Mouse (Mus musculus): ENCODE results near the gene Srsf7. TPM values are rescaled to one million over a fixed set of nuclear protein-coding genes. Genes with fewer than 3 reads are reported as not detected.

The Srsf7 gene
- polyA plus RNA-seq, 1 experiment from 2014 or later = 756 TPM

- 93% methylated on average over 8 of the region's 8 CpGs for WGBS
- Histone ChIP-seq H3K4me3 (ENCODE audit: low read length) (no peak overlapping the region), H3K36me3 (ENCODE audit: control insufficient read depth, insufficient read depth, low read length) (no peaks in the 10 kb centered on the region), H3K9me3 (ENCODE audit: control insufficient read depth, low read length) (no peaks in the 10 kb centered on the region), H3K27me3 (ENCODE audit: control insufficient read depth, insufficient read depth, low read length) (no peaks in the 10 kb centered on the region), H3K27ac (ENCODE audit: low read depth, low read length) (no peak overlapping the region), H3K4me2 (replicated peaks; ENCODE audit: low read depth, low read length) (no peak overlapping the region), H3K4me1 (ENCODE audit: control insufficient read depth, insufficient read depth, low read length) (no peaks in the 10 kb centered on the region), H3K9ac (ENCODE audit: low read depth, low read length) (no peak overlapping the region)
- ATAC-seq (ENCODE audit: low FRiP score, low TSS enrichment) = no peak
These were observed 50.2 kb downstream of the Srsf7 start for GRCm38 (mm10) chr17:80156905-80157304.

GRCm38 (mm10) chr17:80153631-80154030, 53.5 kb downstream of the Srsf7 start:
- Histone ChIP-seq H3K27ac (ENCODE audit: low read depth, low read length) (no peak overlapping the region), H3K4me1 (ENCODE audit: control insufficient read depth, insufficient read depth, low read length) (peaks cover 4% of the 10 kb centered on the region; the same call in 1 of the 2 replicates), H3K4me2 (replicated peaks; ENCODE audit: low read depth, low read length) (no peak overlapping the region), H3K4me3 (ENCODE audit: low read length) (no peak overlapping the region), H3K9ac (ENCODE audit: low read depth, low read length) (no peak overlapping the region), H3K9me3 (ENCODE audit: control insufficient read depth, low read length) (no peaks in the 10 kb centered on the region), H3K27me3 (ENCODE audit: control insufficient read depth, insufficient read depth, low read length) (no peaks in the 10 kb centered on the region), H3K36me3 (ENCODE audit: control insufficient read depth, insufficient read depth, low read length) (no peaks in the 10 kb centered on the region)
- no peak for ATAC-seq (ENCODE audit: low FRiP score, low TSS enrichment)
- 84% methylated on average over 2 of the region's 2 CpGs for WGBS

DNA sequence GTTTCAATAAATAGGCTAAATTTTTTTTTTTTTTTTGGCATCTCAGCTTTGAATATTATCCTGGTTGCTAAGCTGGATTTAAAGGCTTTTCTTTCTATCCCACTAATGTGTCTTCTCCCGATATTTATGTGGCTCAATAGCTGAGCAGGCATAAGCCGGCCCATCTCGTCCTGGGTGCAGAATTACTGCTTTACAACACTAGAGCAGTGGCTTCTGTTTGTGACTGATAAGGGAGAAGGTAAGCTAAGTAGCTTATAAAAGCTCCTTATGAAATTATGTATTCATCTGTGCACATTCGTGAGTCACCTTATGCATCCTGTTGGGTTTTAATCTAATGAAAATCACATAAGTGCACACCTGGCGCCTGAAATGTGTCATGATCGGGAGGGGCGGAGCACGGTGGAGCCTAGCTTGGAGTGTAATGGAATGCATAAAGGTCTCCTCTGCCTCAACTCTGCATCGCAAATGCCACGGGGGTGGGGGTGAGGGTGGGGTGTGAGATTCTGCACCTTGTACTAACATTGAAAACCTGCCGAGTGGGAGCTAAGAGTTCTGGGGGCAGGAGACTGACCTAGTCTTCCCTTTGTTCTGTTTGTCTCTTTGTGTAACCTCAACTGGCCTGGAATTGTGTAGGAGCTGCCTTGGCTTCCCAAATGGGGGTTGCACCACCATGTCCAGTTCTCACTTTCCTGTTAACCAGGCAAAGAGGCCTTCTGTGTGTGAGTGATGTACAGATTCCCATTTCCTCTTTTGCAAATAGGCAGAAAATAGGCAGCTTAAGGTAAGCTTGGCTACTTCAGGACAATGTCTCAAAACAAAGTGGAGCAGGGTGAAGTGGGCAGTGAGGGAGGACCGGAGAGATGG, 54.1 kb downstream of the Srsf7 start:
- peaks cover 11% of the 10 kb centered on the region; the same call in 1 of the 2 replicates for H3K4me1 ChIP-seq (ENCODE audit: control insufficient read depth, insufficient read depth, low read length)
- H3K27ac ChIP-seq (ENCODE audit: low read depth, low read length) = no peak overlapping the region
- no peak overlapping the region for H3K9ac ChIP-seq (ENCODE audit: low read depth, low read length)
- H3K9me3 ChIP-seq (ENCODE audit: control insufficient read depth, low read length) = no peaks in the 10 kb centered on the region
- H3K4me2 ChIP-seq (replicated peaks; ENCODE audit: low read depth, low read length) = no peak overlapping the region
- ATAC-seq (ENCODE audit: low FRiP score, low TSS enrichment) = no peak
- no peaks in the 10 kb centered on the region for H3K36me3 ChIP-seq (ENCODE audit: control insufficient read depth, insufficient read depth, low read length)
- H3K27me3 ChIP-seq (ENCODE audit: control insufficient read depth, insufficient read depth, low read length) = no peaks in the 10 kb centered on the region
- no peak overlapping the region for H3K4me3 ChIP-seq (ENCODE audit: low read length)
- WGBS = 53% methylated on average over 12 of the region's 12 CpGs

- no peaks in the 10 kb centered on the region for H3K27me3 ChIP-seq (ENCODE audit: control insufficient read depth, insufficient read depth, low read length)
- no peaks in the 10 kb centered on the region for H3K36me3 ChIP-seq (ENCODE audit: control insufficient read depth, insufficient read depth, low read length)
- no peak overlapping the region for H3K27ac ChIP-seq (ENCODE audit: low read depth, low read length)
- no peak overlapping the region for H3K9ac ChIP-seq (ENCODE audit: low read depth, low read length)
- peaks cover 12% of the 10 kb centered on the region; the same call in 1 of the 2 replicates for H3K4me1 ChIP-seq (ENCODE audit: control insufficient read depth, insufficient read depth, low read length)
- H3K4me2 ChIP-seq (replicated peaks; ENCODE audit: low read depth, low read length) = no peak overlapping the region
- H3K4me3 ChIP-seq (ENCODE audit: low read length) = no peak overlapping the region
- no peaks in the 10 kb centered on the region for H3K9me3 ChIP-seq (ENCODE audit: control insufficient read depth, low read length)
- WGBS = 20% methylated on average over 5 of the region's 5 CpGs
- no peak for ATAC-seq (ENCODE audit: low FRiP score, low TSS enrichment)
These were observed 55.8 kb downstream of the Srsf7 start for GRCm38 (mm10) chr17:80151353-80151752.

Other genes starting within 250 kb of the Srsf7 start
- gene Hnrnpll, start 145.0 kb downstream of the Srsf7 start, polyA plus RNA-seq (2014; fragmentation: Nextera tagmentation; extraction: Ambion mirVana) = 75.2 and 90.1 TPM in 2 replicates
- 14.1 and 16.4 TPM in 2 replicates for gene Galm, start 79.8 kb downstream of the Srsf7 start, polyA plus RNA-seq (2014; fragmentation: Nextera tagmentation; extraction: Ambion mirVana)
- 0.11 TPM in 1 of 2 replicates, not detected in the other for gene Ttc39d, start 153 bp upstream of the Srsf7 start, polyA plus RNA-seq (2014; fragmentation: Nextera tagmentation; extraction: Ambion mirVana)
- gene Gemin6, start 17.1 kb upstream of the Srsf7 start, polyA plus RNA-seq (2014; fragmentation: Nextera tagmentation; extraction: Ambion mirVana) = 49.0 and 61.9 TPM in 2 replicates
- 31.4 and 31.6 TPM in 2 replicates for gene Morn2, start 82.9 kb upstream of the Srsf7 start, polyA plus RNA-seq (2014; fragmentation: Nextera tagmentation; extraction: Ambion mirVana)
- 10.0 and 17.4 TPM in 2 replicates for gene Dhx57, start 83.2 kb upstream of the Srsf7 start, polyA plus RNA-seq (2014; fragmentation: Nextera tagmentation; extraction: Ambion mirVana)
- gene Arhgef33, start 100.1 kb upstream of the Srsf7 start, polyA plus RNA-seq (2014; fragmentation: Nextera tagmentation; extraction: Ambion mirVana) = 1.3 and 2.2 TPM in 2 replicates
- gene Gm10190, start 166.2 kb upstream of the Srsf7 start, polyA plus RNA-seq (2014; fragmentation: Nextera tagmentation; extraction: Ambion mirVana) = 1.1 and 2.1 TPM in 2 replicates

Measured in kidney, embryonic 14.5 days (tissue).